Mouse (Mus musculus) kidney, postnatal 36 days (tissue): Measurements from ENCODE around the gene Psmd9.
A peak's percentile ranks its signal among the peaks of the same experiment; 100 is the strongest.

Source experiments
- DNase-seq, 2 experiments: peaks; one replicate each; pipeline ENCODE4 v3.0.0; 2021 to 2022; ENCODE audit warnings: mixed read lengths in 2 of 2

The Psmd9 gene

DNA sequence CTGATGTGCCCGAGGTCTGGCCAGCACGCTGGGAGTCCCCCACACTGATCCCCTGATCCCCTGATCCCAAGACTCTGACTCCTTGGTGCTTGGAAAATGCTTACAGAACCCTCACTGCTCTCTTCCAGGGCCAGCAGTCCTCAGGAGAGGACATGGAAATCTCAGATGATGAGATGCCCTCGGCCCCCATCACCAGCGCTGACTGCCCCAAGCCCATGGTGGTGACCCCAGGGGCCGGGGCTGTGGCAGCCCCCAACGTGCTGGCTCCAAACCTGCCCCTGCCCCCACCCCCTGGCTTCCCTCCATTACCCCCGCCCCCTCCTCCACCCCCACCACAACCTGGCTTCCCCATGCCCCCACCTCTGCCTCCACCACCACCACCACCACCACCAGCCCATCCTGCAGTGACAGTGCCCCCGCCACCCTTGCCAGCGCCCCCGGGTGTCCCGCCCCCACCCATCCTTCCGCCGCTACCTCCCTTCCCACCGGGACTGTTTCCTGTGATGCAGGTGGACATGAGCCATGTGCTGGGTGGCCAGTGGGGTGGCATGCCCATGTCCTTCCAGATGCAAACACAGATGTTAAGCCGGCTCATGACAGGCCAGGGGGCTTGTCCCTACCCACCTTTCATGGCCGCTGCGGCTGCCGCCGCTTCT is 17.4 kb upstream of the Psmd9 start:
- no peak for DNase-seq

GRCm38 (mm10) chr5:123152901-123153300 is 16.3 kb upstream of the Psmd9 start:
- DNase-seq, result no peak

- peak; percentile 83 to 86 for DNase-seq
Observed at GRCm38 (mm10) chr5:123155425-123155824, 13.8 kb upstream of the Psmd9 start.

GRCm38 (mm10) chr5:123156763-123157162 is 12.4 kb upstream of the Psmd9 start:
- DNase-seq, result peak in 1 of 2 experiments; percentile 66

DNA sequence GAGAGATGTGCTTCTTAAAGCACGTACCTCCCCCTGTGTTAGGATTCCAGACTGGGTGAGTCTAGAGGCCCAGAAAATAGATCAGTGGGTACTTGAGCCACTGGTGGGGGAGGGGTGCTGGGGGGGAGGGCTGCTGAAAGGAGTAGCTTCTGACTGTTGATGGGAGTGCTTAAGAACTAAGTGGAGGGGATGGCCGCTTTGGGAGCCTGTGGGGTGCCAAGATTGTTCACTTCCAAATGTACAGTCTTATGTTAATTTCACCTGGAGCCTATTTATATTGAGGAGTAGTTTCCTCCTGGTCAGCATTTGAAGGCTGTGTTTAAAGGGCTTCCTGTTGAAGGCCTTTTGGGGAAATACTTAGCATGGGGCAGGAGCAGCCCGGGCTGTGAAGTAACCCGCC is 11.2 kb upstream of the Psmd9 start:
- DNase-seq, result no peak

DNA sequence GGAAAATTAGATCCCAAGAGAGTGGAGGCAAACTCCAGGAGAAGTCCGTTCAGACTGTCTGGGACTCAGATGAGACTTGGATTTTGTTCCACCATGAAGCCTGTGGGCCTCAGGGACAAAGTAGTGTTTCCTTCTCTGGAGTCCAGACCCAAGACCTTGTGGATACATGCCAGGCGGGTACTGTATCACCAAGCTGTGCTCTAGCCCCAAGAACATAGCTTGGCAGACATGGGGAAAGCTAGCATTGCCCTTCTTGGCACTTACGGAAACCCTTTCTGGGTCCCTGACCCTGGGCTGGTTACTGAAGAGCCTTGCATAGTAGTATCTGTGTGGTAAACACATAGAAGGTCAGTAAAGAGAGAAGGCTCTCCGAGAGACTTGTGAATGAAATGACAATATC is 9.8 kb upstream of the Psmd9 start:
- DNase-seq, result no peak

- no peak for DNase-seq
Observed at GRCm38 (mm10) chr5:123159866-123160265, 9.3 kb upstream of the Psmd9 start.

DNA sequence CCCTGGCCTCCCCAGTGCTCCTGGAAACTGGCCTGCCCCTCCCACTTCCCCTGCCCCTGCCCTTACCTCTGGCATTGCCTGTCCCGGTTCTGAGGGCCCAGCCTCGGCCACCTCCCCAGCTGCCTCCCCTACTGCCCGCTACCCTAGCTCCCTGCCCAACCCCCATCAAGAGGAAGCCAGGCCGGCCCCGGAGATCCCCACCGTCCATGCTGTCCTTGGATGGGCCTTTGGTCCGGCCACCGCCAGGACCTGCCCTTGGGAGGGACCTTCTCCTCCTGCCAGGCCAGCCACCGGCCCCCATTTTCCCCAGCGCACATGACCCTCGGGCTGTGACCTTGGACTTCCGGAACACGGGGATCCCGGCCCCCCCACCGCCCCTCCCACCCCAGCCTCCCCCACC is 8.9 kb upstream of the Psmd9 start:
- no peak for DNase-seq

- DNase-seq, result no peak
Observed at GRCm38 (mm10) chr5:123162942-123163341, 6.3 kb upstream of the Psmd9 start.

DNA sequence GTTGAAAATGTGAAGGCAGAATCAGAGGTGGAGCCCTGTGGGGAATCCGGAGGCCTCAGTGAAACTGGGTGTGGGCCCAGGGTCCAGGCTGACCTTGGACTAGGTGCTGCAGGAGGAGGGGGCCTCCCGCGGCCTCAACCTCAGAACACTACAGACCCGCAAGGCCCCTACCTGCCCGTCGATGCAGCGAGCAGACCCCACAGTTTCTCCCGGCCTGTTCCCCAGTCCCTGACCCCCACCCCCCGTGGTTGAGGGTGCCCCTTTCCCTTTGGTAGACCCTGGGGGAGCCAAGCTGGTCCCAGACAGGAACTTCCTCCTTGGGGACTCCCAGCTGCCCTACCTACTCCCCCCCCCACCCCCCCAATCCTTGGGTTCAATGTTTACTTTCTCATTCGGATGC is 2.8 kb upstream of the Psmd9 start:
- DNase-seq, result no peak

- no peak for DNase-seq
Observed at GRCm38 (mm10) chr5:123167591-123167990, 1.6 kb upstream of the Psmd9 start.

GRCm38 (mm10) chr5:123170365-123170764 is 1.2 kb downstream of the Psmd9 start:
- DNase-seq, result no peak

GRCm38 (mm10) chr5:123171646-123172350 is 2.6 kb downstream of the Psmd9 start:
- peak; percentile 90 to 92 for DNase-seq

- DNase-seq, result no peak
Observed at GRCm38 (mm10) chr5:123178792-123179191, 9.6 kb downstream of the Psmd9 start.

DNA sequence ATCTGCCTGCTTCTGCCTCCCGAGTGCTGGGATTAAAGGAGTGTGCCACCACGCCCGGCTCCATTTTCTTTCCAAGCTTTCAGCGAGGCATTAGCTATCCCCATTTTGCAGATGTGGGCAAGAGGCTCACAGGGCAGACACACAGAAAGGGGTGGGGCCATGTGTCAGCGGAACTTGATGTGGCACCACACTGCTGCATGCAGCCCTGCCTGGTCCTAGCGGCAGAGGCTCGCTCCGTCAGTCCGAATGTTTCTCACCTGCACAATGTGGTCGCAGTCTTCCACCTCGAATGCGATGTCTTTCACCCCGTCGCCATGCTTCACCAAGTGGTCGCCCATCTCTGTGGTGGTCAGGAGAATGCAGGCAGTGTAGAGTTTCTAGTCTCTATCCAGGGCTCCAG is 11.2 kb downstream of the Psmd9 start:
- peak in 1 of 2 experiments; percentile 62 for DNase-seq

DNA sequence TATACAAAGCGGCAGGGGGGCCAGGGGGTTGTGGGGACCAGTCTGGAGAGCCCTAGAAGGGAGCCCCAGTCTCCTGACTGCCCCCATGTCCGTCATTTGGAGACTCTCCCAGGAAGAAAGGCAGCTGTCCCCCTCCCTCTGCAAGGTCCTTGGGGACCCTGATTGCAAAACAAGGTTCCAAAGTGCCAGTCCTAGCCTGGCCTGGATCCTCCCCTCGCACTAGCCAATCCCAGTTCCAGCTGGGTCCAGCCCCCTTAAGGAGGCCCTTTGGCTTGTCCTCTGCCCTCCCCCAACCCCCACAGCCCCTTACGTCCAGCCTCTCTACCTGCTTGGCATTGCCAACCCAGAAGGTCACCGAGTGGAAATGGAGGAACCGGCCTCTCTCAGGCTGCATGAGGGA is 12.3 kb downstream of the Psmd9 start:
- peak; percentile 86 to 91 for DNase-seq

DNA sequence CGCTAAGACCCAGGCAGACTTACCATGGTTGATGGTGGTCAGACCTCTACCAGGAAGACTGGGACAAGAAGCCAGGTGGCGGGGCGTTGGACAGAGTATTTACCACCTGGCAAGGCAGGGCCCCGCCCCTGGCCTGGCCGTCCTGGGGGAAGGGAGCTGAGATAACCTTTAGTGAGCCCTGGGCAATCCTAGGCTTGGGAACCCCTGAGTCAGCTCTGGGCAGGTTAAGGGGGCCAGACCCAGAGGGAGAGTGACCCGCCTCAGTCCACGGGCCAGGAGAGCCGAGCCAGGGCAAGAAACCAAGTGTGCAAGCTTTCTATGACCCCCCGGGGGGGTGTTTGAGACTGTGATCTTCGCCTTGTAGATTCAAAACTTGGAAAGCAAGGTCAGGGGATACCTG is 13.4 kb downstream of the Psmd9 start, which contains the start of gene Hpd:
Hpd (minus strand) TSS at position 77 of the 400 bp plus-strand sequence.
- DNase-seq, result peak; percentile 72 to 78

DNA sequence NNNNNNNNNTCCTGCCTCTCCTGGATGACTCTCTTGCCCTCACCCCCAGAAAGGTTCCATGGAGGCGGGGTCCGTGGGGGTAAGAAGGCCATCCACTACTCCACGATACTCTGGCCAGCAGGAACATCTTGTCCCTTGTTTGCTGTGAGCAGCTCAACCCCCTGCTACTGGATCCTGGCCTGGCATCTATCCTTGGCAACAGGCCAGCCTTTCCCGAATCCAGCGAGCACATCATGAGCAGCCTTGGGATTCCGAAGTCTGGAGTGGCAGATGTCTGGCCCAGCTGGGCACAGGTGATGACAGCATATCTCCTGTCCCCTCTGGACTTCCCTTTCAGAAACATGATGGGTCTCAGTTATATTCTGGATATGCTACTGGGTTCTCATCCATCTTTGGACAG is 16.8 kb downstream of the Psmd9 start:
- peak; percentile 86 to 87 for DNase-seq

GRCm38 (mm10) chr5:123187306-123187705 is 18.1 kb downstream of the Psmd9 start:
- peak in 1 of 2 experiments; percentile 43 for DNase-seq

- DNase-seq, result no peak
Observed at GRCm38 (mm10) chr5:123190912-123191311, 21.7 kb downstream of the Psmd9 start.

GRCm38 (mm10) chr5:123191427-123191826 is 22.2 kb downstream of the Psmd9 start:
- DNase-seq, result peak; percentile 60 to 86

- DNase-seq, result no peak
Observed at GRCm38 (mm10) chr5:123192606-123193150, 23.5 kb downstream of the Psmd9 start.

DNA sequence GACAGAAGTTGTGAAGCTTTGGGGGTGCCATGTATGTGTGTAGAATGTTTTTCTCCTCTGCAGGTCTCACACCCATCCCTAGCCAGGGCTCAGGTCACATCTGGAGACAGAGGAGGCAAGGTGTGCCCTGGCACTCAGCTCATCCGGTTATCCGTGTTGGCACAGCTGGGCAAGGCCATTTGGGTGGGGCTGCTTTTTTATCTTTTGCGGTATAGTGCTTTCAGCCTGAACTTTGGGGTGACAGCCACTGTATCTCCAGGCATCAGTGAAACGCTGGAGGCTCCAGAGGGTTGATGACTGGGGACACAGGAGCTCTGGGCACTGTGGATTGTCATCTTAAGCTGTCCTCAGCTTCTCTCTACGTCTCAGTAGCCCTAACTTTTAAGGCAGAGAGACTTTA is 24.2 kb downstream of the Psmd9 start:
- no peak for DNase-seq

DNA sequence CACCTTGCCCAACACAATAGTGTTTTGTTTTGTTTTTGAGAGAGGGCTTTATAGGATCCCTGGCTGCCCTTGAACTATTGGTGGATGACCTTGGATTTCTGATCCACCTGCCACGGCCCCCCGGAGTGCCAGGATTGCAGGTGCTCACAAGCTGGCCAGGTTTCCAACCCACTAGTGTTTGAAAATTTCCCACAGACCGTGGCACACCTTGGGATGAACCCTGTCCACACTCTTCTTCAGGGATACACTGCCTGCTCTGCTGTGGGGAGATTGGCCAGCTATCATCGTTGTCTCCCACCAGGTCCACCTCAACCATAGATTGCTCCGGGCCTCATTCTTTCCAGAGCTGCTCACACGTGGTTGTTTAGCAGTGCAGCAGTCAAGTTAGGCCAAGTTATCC is 25.6 kb downstream of the Psmd9 start:
- peak in 1 of 2 experiments; percentile 0 for DNase-seq
